ENCODE assay signal across 15 mouse cellular contexts in the genomic region with DNA sequence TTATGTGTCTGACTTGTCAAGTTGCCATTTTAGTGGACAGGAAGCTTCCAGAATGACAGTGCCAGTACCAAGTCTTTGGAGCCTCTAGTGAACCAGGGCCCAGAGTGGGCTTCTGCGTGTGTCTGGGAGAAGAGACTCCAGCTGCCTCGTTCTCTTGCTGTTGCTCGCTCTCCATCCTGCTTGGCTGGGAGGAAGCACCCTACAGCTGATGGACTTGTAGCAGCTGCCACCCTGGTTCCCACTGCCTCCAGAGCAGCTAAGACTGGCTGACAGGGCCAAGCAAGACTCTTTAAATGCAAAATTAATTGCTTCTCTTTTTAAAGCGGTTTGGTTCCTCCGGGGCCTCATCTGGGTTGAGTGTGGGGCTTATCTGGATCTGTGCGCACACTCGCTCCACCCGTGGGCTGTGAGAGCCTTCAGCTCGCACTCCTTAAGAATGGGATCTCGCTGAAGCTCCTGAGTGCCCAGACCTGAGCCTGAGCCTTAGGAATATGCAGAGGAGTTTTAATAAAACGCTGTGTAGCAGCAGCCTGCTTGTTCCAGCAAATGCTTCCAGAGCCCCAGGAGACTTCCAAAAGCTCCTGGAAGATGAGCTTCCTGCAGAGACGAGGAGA.
DNase-seq lines count a peak whose midpoint lies in the region; ATAC-seq and TF ChIP-seq lines count a peak whose summit lies in the region.
"Had no signal": no experiment of that assay in that cellular context is flagged by ENCODE, and none has a peak within 500 bp of the region (broad histone marks: within the 10 kb centered on the region; RNA-seq: fewer than 3 reads in every experiment).

No protein-coding gene starts in this region.

- no peak overlapping the region for H3K27ac ChIP-seq in intestine, embryonic 15.5 days
- H3K27ac ChIP-seq in intestine, postnatal 0 days (ENCODE audit: low read depth, low read length): no peak overlapping the region
- peak overlapping the region; percentile 77 for H3K27ac ChIP-seq in midbrain, embryonic 13.5 days
- H3K27ac ChIP-seq: embryonic facial prominence, embryonic 12.5 days; limb, embryonic 12.5 days had no signal

- no peak overlapping the region for H3K4me2 ChIP-seq in intestine, embryonic 15.5 days (replicated peaks)
- no peak overlapping the region for H3K4me2 ChIP-seq in intestine, postnatal 0 days (replicated peaks; ENCODE audit: low read depth)
- 0 out of 2 replicates have a peak overlapping the region, but pooled peaks have one; percentile 22 for H3K4me2 ChIP-seq in midbrain, embryonic 13.5 days (replicated peaks)
- H3K4me2 ChIP-seq: embryonic facial prominence, embryonic 12.5 days; heart, embryonic 12.5 days; limb, embryonic 12.5 days had no signal

- H3K9ac ChIP-seq in intestine, embryonic 15.5 days: 0 out of 2 replicates have a peak overlapping the region, but pooled peaks have one; percentile 13
- H3K9ac ChIP-seq in intestine, postnatal 0 days (ENCODE audit: low read depth, low read length): no peak overlapping the region
- H3K9ac ChIP-seq in midbrain, embryonic 13.5 days (replicated peaks): no peak overlapping the region
- H3K9ac ChIP-seq: embryonic facial prominence, embryonic 12.5 days; heart, embryonic 12.5 days; limb, embryonic 12.5 days had no signal

- H3K4me3 ChIP-seq in intestine, embryonic 15.5 days (replicated peaks): no peak overlapping the region
- H3K4me3 ChIP-seq in intestine, postnatal 0 days (ENCODE audit: low read depth, low read length): no peak overlapping the region
- no peak overlapping the region for H3K4me3 ChIP-seq in midbrain, embryonic 13.5 days (replicated peaks)
- H3K4me3 ChIP-seq: embryonic facial prominence, embryonic 12.5 days; heart, embryonic 12.5 days; limb, embryonic 12.5 days had no signal

- H3K4me1 ChIP-seq in intestine, embryonic 15.5 days (replicated peaks): peaks cover 15% of the 10 kb centered on the region
- no peaks in the 10 kb centered on the region for H3K4me1 ChIP-seq in intestine, postnatal 0 days (replicated peaks; ENCODE audit: control insufficient read depth, insufficient read depth, low read length)
- peaks cover 48% of the 10 kb centered on the region for H3K4me1 ChIP-seq in midbrain, embryonic 13.5 days (replicated peaks)

- peaks cover 17% of the 10 kb centered on the region for H3K36me3 ChIP-seq in intestine, embryonic 15.5 days
- peaks cover 37% of the 10 kb centered on the region for H3K36me3 ChIP-seq in intestine, postnatal 0 days (ENCODE audit: control insufficient read depth, insufficient read depth)
- H3K36me3 ChIP-seq in midbrain, embryonic 13.5 days: peaks cover 29% of the 10 kb centered on the region

- WGBS in intestine, embryonic 15.5 days: 62% methylated on average over 12 of the region's 12 CpGs
- 63% methylated on average over 12 of the region's 12 CpGs for WGBS in intestine, postnatal 0 days
- WGBS in midbrain, embryonic 13.5 days: 44% methylated on average over 12 of the region's 12 CpGs

- ATAC-seq in intestine, embryonic 15.5 days: no peak
- no peak for ATAC-seq in intestine, postnatal 0 days
- ATAC-seq in midbrain, embryonic 13.5 days: peak; percentile 44; the same call in 1 of the 2 replicates
- ATAC-seq: inflammation-experienced regulatory T-cells, adult 6 months had no signal

- peak; percentile 24 for DNase-seq in thymus, postnatal 0 days (ENCODE audit: low spot score)
- no peak for DNase-seq in thymus, adult 18-20 months
- DNase-seq in spleen, postnatal 4 days (ENCODE audit: low spot score in 2 of 2): no peak
- DNase-seq in kidney, adult 11 months: no peak
- no peak for DNase-seq in c-Kit-positive CD71-positive TER-119-positive erythroid progenitor cells, embryonic 14.5 days (ENCODE audit: low spot score)
- DNase-seq: adrenal gland, postnatal 25 days; cerebellum, adult 8-10 months; lung, postnatal 14 days had no signal

- H3K27me3 ChIP-seq in intestine, embryonic 15.5 days (replicated peaks): no peaks in the 10 kb centered on the region
- no peaks in the 10 kb centered on the region for H3K27me3 ChIP-seq in intestine, postnatal 0 days (replicated peaks; ENCODE audit: control insufficient read depth, insufficient read depth, low read length)
- no peaks in the 10 kb centered on the region for H3K27me3 ChIP-seq in midbrain, embryonic 13.5 days
- H3K27me3 ChIP-seq: embryonic facial prominence, embryonic 12.5 days; heart, embryonic 12.5 days; limb, embryonic 12.5 days had no signal

- no peaks in the 10 kb centered on the region for H3K9me3 ChIP-seq in intestine, embryonic 15.5 days
- H3K9me3 ChIP-seq in intestine, postnatal 0 days (ENCODE audit: control insufficient read depth): no peaks in the 10 kb centered on the region
- H3K9me3 ChIP-seq in midbrain, embryonic 13.5 days: no peaks in the 10 kb centered on the region
- H3K9me3 ChIP-seq: embryonic facial prominence, embryonic 12.5 days; heart, embryonic 12.5 days; limb, embryonic 12.5 days had no signal

- TF ChIP-seq CTCF in intestine, postnatal 0 days (IDR thresholded peaks at IDR 0.05; ENCODE audit: low read depth): no peak
